Mouse (Mus musculus) CD8-positive naive resting alpha-beta T cell, adult 57 days (primary cell): ENCODE results near the gene Dyrk1a. TPM values are rescaled to one million over a fixed set of nuclear protein-coding genes. Genes with fewer than 3 reads are reported as not detected.

Experiments used
- total RNA-seq: library from RNA; stranded (reverse); gene quantifications from one replicate; pipeline ENCODE4 v1.2.4, GENCODE M21; 2023

Dyrk1a gene
- total RNA-seq, result 126 TPM

DNA sequence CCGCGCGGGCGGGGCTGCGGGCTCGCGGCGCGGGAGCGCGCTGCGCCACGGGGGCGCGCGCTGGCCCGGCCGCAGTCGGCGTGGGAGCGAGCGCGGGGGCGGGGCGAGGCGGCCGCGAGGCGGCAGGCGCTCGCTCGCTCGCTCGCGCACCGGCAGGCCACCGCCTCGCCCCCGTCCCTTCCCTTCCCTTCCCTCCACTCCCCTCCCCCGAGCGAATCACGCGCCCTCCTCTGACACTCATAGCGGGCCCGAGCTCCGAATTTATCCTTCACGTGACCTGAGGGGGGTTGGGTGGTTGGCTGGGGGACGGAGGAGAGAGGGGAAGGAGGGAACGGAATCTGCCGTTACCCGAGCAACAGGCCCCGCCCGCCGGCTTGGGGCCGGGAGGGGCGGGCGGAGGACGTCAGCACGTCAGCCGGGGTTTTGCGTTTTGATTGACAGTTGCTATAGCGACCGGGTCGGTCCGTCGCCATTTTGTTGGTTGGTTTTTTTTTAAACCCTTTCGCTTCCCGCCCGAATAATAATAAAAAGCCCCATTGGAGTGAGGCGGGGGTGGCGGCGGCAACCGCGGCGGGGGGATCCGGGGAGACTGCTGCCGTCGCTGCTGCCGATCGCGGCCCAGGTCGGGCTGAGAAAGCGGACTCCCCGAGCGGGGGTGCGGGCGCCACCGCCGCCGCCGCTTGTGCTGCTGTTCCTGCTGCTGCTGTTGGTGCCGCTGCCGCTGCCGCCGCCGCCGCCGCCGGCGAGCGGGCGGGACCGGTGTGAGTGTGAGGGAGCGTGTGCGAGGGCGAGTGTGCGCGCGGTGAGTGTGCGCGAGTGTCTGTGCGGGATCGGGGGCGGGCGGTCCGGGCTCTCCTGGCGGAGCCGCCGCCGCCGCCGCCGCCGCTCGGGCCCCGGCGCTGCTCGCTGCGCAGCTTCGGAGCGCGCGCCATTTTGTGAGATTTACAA, at the start of gene Dyrk1a:
Dyrk1a (plus strand) TSS at position 782 of the 948 bp plus-strand sequence.

DNA sequence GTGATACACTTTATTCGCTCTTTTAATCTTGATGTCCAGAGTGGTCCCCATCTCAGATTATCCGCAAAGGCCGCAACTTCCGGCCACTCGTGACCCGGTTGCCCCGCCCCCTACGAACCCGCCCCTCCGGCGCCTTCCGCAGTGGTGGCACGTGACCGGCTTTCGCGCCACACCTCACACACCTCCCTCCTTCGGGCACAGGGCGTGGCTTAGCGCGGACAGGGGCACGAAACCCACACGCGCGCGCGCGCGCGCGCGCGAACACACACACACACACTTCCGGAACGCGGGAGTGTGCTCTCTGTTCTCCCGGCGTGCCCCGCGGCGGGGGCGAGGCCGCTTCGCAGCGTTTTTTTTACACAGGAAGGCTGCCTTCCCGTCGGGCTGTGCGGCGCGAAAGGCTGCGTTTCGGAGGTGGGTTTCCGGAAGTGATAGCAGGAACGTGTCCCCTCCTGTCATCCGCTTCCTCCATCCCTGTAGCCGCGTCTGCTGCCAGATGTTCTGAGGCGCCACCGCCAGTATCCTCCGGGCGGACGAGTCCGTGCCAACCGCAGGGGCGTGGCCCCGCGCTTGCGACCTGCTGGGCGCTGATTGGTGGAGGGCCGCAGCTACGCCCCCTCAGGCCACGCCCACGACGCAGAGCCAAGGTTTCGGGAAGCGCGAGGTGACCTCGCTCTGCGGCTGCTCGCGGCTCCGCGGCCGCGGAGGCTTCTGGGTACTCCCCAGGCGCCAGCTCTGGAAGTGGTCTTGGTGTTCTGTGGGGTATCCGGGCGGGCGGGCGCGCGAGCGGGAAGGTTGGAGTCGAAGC, 43.3 kb upstream of the Dyrk1a start, which contains the start of gene Vps26c:
Vps26c (minus strand) TSS at position 487 of the 808 bp plus-strand sequence.

Other genes starting within 250 kb of the Dyrk1a start
- gene Ripply3, start 241.6 kb upstream of the Dyrk1a start, total RNA-seq, result not detected
- gene Ttc3, start 199.4 kb upstream of the Dyrk1a start, total RNA-seq, result 167 TPM
- 40.0 TPM for gene Pigp, start 198.2 kb upstream of the Dyrk1a start, total RNA-seq
- 32.5 TPM for gene Vps26c, start 43.2 kb upstream of the Dyrk1a start, total RNA-seq